Mouse (Mus musculus) intestine, embryonic 14.5 days (tissue): ENCODE measurements around the gene Nfs1. TPM values are rescaled to one million over a fixed set of nuclear protein-coding genes. Genes with fewer than 3 reads are reported as not detected.
A peak's percentile ranks its signal among the peaks of the same experiment; 100 is the strongest.

Source experiments
- ATAC-seq: fragments of 200-750 bp; cut with Nextera tagmentation; replicated peaks from 2 replicates; pipeline ENCODE4 v1.8.0; 2017; ENCODE audit warnings: low read depth, moderate number of reproducible peaks, moderate TSS enrichment, moderate library complexity; ENCODE audit not compliant: low FRiP score, low TSS enrichment
- DNase-seq: peaks from one replicate; pipeline ENCODE4 v3.0.0-alpha.2; 2018; ENCODE audit warnings: low spot score
- H3K27ac ChIP-seq: fragments of 300-500 bp; sonication (generic); 2 replicates; pipeline ENCODE4 v1.5.1; 2014; ENCODE audit warnings: low read depth, mild to moderate bottlenecking, control low read depth
- H3K27me3 ChIP-seq: fragments of 300-500 bp; sonication (generic); replicated peaks from 2 replicates; pipeline ENCODE4 v1.6.1; 2014; ENCODE audit warnings: low read length, control low read depth; ENCODE audit not compliant: control insufficient read depth, insufficient read depth
- H3K36me3 ChIP-seq: fragments of 300-500 bp; sonication (generic); 2 replicates; pipeline ENCODE4 v1.6.1; 2014; ENCODE audit warnings: low read length, control low read depth; ENCODE audit not compliant: control insufficient read depth, insufficient read depth
- H3K4me1 ChIP-seq: fragments of 300-500 bp; sonication (generic); replicated peaks from 2 replicates; pipeline ENCODE4 v1.6.1; 2014; ENCODE audit warnings: low read length, control low read depth, mixed read lengths; ENCODE audit not compliant: control insufficient read depth, insufficient read depth
- H3K4me2 ChIP-seq: fragments of 300-500 bp; sonication (generic); 2 replicates; pipeline ENCODE4 v1.6.1; 2014; ENCODE audit warnings: low read length
- H3K4me3 ChIP-seq: fragments of 300-500 bp; sonication (generic); 2 replicates; pipeline ENCODE4 v1.5.1; 2014; ENCODE audit warnings: low read depth, low read length, control low read depth, mixed read lengths
- H3K9ac ChIP-seq: fragments of 300-500 bp; sonication (generic); 2 replicates; pipeline ENCODE4 v1.6.1; 2014; ENCODE audit warnings: mild to moderate bottlenecking, low read length
- H3K9me3 ChIP-seq: fragments of 300-500 bp; sonication (generic); 2 replicates; pipeline ENCODE4 v1.6.1; 2016; ENCODE audit warnings: low read length, control low read depth; ENCODE audit not compliant: control insufficient read depth
- WGBS: fragments of 180-500 bp; shearing (Covaris S2); extraction: QIAGEN DNeasy Blood & Tissue Kit; methylation state at CpG from one replicate; pipeline ENCODE4 v1.1.7; 2014; 5-methylcytosine and 5-hydroxymethylcytosine counted together
- polyA plus RNA-seq: library from polyadenylated mRNA; unstranded; fragments of >200 nt; fragmentation: Nextera tagmentation; extraction: Ambion mirVana; gene quantifications from 2 replicates; pipeline ENCODE4 v1.2.1, GENCODE M21; 2014

Gene Nfs1
- polyA plus RNA-seq, 1 experiment from 2014 or later, result 51.1 TPM

GRCm38 (mm10) chr2:156151538-156151937 is 7.6 kb upstream of the Nfs1 start:
- Histone ChIP-seq H3K4me1 (no peaks in the 10 kb centered on the region), H3K4me2 (no peak overlapping the region), H3K9ac (no peak overlapping the region), H3K9me3 (no peaks in the 10 kb centered on the region), H3K4me3 (no peak overlapping the region), H3K27me3 (no peaks in the 10 kb centered on the region), H3K36me3 (peaks cover 91% of the 10 kb centered on the region), H3K27ac (no peak overlapping the region)
- ATAC-seq, result no peak
- no peak for DNase-seq

DNA sequence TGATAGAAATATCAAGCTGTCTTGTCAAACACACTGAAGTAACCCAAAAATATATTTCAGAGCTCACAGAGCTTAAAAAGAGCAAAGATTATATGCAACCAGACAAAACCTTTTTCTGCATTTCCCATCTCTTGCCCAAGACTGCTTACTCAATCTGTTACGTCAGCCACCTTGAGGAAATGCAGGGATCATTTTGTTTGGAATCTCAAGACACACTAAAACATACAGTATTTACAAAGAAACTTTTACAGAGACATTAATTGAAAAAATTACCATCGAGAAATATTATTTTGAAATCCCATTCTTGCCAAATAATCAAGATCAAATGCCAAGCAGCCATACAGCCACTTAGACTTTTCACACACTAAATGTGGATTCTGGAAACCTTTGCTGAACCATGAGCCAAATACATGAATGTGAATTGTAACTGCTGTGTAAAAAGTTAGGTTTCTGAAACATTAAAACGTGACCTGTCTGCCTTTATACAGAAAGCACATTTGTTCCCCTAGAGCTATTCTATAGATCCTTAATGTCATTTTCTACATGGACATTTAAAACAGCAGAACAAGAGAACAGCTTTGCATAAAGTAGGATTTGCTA is 3.4 kb upstream of the Nfs1 start:
- WGBS, result 81% methylated on average over 3 of the region's 3 CpGs
- H3K9ac ChIP-seq, result no peak overlapping the region
- peaks cover 5% of the 10 kb centered on the region; the same call in 1 of the 2 replicates for H3K4me1 ChIP-seq
- H3K9me3 ChIP-seq, result no peaks in the 10 kb centered on the region
- H3K36me3 ChIP-seq, result peaks cover 63% of the 10 kb centered on the region
- no peak for DNase-seq
- no peak for ATAC-seq
- no peak overlapping the region for H3K4me3 ChIP-seq
- no peak overlapping the region for H3K27ac ChIP-seq
- H3K4me2 ChIP-seq, result no peak overlapping the region
- H3K27me3 ChIP-seq, result no peaks in the 10 kb centered on the region

DNA sequence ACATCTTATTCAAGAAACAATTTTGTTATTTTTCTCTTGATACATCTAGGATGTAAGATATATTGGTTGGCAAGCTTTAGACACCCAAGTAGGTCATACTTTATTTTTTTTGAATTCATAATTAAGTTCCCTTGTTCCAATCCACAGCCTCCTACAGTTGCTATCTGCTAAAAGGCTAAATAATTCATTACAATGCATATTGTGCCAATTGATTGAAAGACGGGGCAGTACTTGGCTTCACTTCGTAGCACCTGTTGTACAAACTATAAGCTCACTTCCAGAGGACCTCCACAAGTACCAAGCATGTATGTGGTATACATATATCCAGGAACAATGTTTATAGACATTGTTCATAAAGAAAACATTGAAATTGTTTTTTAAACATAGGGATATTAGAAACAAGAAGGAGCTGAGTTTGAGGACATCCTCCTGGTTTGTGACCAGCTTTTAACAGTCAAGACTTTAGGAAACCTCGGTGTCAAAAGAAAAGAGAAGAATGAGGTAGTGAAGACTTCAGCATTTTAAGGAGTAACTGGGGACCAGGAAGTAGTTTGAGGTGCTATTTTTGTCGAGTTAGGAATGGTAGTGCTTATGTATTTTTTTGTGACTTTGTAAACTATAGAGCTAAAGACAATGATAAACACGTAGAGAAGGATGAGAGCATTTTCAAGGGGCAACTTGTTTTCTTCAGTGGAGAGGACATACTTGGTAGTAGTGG is 2.4 kb upstream of the Nfs1 start:
- no peak overlapping the region for H3K4me2 ChIP-seq
- DNase-seq (no peak), ATAC-seq (no peak)
- H3K4me3 ChIP-seq, result no peak overlapping the region
- no peak overlapping the region for H3K9ac ChIP-seq
- H3K36me3 ChIP-seq, result peaks cover 54% of the 10 kb centered on the region
- H3K27ac ChIP-seq, result no peak overlapping the region
- no peaks in the 10 kb centered on the region for H3K27me3 ChIP-seq
- WGBS, result 69% methylated on average over 5 of the region's 5 CpGs
- H3K9me3 ChIP-seq, result no peaks in the 10 kb centered on the region
- peaks cover 5% of the 10 kb centered on the region; the same call in 1 of the 2 replicates for H3K4me1 ChIP-seq

DNA sequence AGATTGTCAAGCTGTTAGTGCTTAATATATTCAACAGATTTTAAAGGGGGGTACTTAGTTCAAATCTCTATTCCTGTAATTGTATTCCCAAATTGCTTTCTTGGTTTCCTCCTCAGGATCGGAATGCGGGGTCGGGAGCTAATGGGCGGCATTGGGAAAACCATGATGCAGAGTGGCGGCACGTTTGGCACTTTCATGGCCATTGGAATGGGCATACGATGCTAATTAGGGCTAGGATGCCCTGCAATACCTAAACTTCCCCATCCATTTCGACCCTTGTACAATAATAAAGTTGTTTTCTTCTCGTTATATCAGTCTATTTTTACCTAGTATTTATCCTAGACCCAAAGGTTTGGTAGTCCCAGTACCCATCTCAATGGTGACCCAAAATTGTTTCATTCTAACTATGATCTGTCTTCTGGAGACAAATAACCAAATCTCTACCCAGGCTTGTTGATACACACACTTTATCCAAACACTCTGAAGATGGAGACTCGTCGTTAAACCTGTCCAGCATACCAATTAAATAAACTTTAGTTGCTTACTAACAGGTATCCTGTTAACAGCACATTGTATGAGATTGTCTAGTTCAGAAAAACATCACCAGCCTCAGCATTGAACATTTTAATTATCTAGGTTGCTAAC is 1.6 kb upstream of the Nfs1 start:
- WGBS, result 62% methylated on average over 11 of the region's 11 CpGs
- peak overlapping the region; percentile 81 for H3K4me2 ChIP-seq
- ATAC-seq (no peak), DNase-seq (no peak)
- H3K27ac ChIP-seq, result no peak overlapping the region
- H3K36me3 ChIP-seq, result peaks cover 46% of the 10 kb centered on the region
- H3K4me1 ChIP-seq, result peaks cover 5% of the 10 kb centered on the region; the same call in 1 of the 2 replicates
- H3K9ac ChIP-seq, result no peak overlapping the region; the same call in 1 of the 2 replicates
- no peaks in the 10 kb centered on the region for H3K9me3 ChIP-seq
- H3K27me3 ChIP-seq, result no peaks in the 10 kb centered on the region
- H3K4me3 ChIP-seq, result no peak overlapping the region

DNA sequence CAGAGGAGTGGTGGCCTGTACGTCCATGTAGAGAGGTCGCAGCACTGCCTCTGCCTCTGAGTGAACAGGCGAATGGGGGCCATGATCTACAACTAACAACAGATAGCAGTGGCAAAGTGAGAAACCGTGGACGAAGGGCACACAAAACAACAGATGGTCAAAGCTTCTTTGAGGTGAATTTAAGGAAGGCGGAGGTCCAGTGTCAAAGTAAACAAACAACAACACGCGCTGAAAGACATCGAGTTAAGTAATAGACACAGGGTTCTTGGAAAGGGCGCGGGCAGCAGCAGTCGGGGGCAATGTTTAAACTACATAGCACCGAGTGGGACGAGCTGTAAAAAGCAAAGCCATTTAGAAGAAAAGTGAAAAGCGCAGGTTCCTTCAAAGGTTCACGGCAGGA is 619 bp downstream of the Nfs1 start:
- 1% methylated on average over 16 of the region's 16 CpGs for WGBS
- peaks cover 24% of the 10 kb centered on the region for H3K36me3 ChIP-seq
- H3K27ac ChIP-seq, result peak overlapping the region; percentile 88
- ATAC-seq, result no peak
- peaks cover 5% of the 10 kb centered on the region; the same call in 1 of the 2 replicates for H3K4me1 ChIP-seq
- H3K9me3 ChIP-seq, result no peaks in the 10 kb centered on the region
- peak overlapping the region; percentile 81 for H3K4me2 ChIP-seq
- H3K9ac ChIP-seq, result peak overlapping the region; percentile 86
- no peak for DNase-seq
- no peaks in the 10 kb centered on the region for H3K27me3 ChIP-seq
- H3K4me3 ChIP-seq, result peak overlapping the region; percentile 83

- H3K9me3 ChIP-seq, result no peaks in the 10 kb centered on the region
- WGBS, result 82% methylated on average over 2 of the region's 2 CpGs
- peak overlapping the region; percentile 81 for H3K4me2 ChIP-seq
- H3K27me3 ChIP-seq, result no peaks in the 10 kb centered on the region
- H3K36me3 ChIP-seq, result peaks cover 18% of the 10 kb centered on the region
- H3K4me1 ChIP-seq, result peaks cover 5% of the 10 kb centered on the region; the same call in 1 of the 2 replicates
- peak overlapping the region; percentile 86; the same call in 1 of the 2 replicates for H3K9ac ChIP-seq
- no peak overlapping the region for H3K27ac ChIP-seq
- no peak for ATAC-seq
- no peak for DNase-seq
- peak overlapping the region; percentile 83; the same call in 1 of the 2 replicates for H3K4me3 ChIP-seq
Measured at GRCm38 (mm10) chr2:156142820-156143219, 1.2 kb downstream of the Nfs1 start.

GRCm38 (mm10) chr2:156135695-156136094 is 8.3 kb downstream of the Nfs1 start:
- no peak overlapping the region for H3K27ac ChIP-seq
- H3K9me3 ChIP-seq, result no peaks in the 10 kb centered on the region
- H3K4me1 ChIP-seq, result no peaks in the 10 kb centered on the region
- whole genome bisulfite sequencing, result 81% methylated on average over 6 of the region's 6 CpGs
- no peaks in the 10 kb centered on the region for H3K27me3 ChIP-seq
- peaks cover 12% of the 10 kb centered on the region for H3K36me3 ChIP-seq
- DNase-seq (no peak), ATAC-seq (no peak)
- H3K4me2 ChIP-seq, result no peak overlapping the region
- H3K4me3 ChIP-seq, result no peak overlapping the region
- H3K9ac ChIP-seq, result no peak overlapping the region

GRCm38 (mm10) chr2:156134161-156134560 is 9.8 kb downstream of the Nfs1 start:
- H3K27me3 ChIP-seq, result no peaks in the 10 kb centered on the region
- no peaks in the 10 kb centered on the region for H3K4me1 ChIP-seq
- ATAC-seq (no peak), DNase-seq (no peak)
- H3K4me2 ChIP-seq, result no peak overlapping the region
- H3K4me3 ChIP-seq, result no peak overlapping the region
- H3K27ac ChIP-seq, result no peak overlapping the region
- no peaks in the 10 kb centered on the region for H3K9me3 ChIP-seq
- WGBS, result 93% methylated on average over 5 of the region's 5 CpGs
- peaks cover 12% of the 10 kb centered on the region for H3K36me3 ChIP-seq
- H3K9ac ChIP-seq, result no peak overlapping the region
